Mouse (Mus musculus) liver, embryonic 12.5 days (tissue): ENCODE results near the gene Hemk1. TPM values are rescaled to one million over a fixed set of nuclear protein-coding genes. Genes with fewer than 3 reads are reported as not detected.
"Not testable (repeated sequence)": the region's sequence is repeated elsewhere in the genome, so short reads cannot be mapped to it uniquely, and the experiment has no call there.

Experiments
- ATAC-seq: fragments of 200-750 bp; cut with Nextera tagmentation; 2 replicates; pipeline ENCODE4 v1.8.0; 2017; ENCODE audit warnings: moderate number of reproducible peaks, mild to moderate bottlenecking, moderate library complexity
- H3K27ac ChIP-seq: fragments of 300-500 bp; sonication (generic); 2 replicates; pipeline ENCODE4 v1.5.1; 2016; ENCODE audit warnings: mild to moderate bottlenecking
- H3K27me3 ChIP-seq: fragments of 300-500 bp; sonication (generic); replicated peaks from 2 replicates; pipeline ENCODE4 v1.6.1; 2016; ENCODE audit warnings: mild to moderate bottlenecking, moderate library complexity
- H3K36me3 ChIP-seq: fragments of 300-500 bp; sonication (generic); 2 replicates; pipeline ENCODE4 v1.6.1; 2016; ENCODE audit warnings: mild to moderate bottlenecking, moderate library complexity
- H3K4me1 ChIP-seq: fragments of 300-500 bp; sonication (generic); 2 replicates; pipeline ENCODE4 v1.6.1; 2016
- H3K4me2 ChIP-seq: fragments of 300-500 bp; sonication (generic); 2 replicates; pipeline ENCODE4 v1.6.1; 2016; ENCODE audit warnings: mild to moderate bottlenecking, moderate library complexity
- H3K4me3 ChIP-seq: fragments of 300-500 bp; sonication (generic); 2 replicates; pipeline ENCODE4 v1.5.1; 2016; ENCODE audit warnings: mild to moderate bottlenecking, moderate library complexity
- H3K9ac ChIP-seq: fragments of 300-500 bp; sonication (generic); 2 replicates; pipeline ENCODE4 v1.6.1; 2016; ENCODE audit warnings: mild to moderate bottlenecking, moderate library complexity
- H3K9me3 ChIP-seq: fragments of 300-500 bp; sonication (generic); replicated peaks from 2 replicates; pipeline ENCODE4 v1.6.1; 2016; ENCODE audit warnings: mild to moderate bottlenecking, moderate library complexity
- WGBS: fragments of 180-500 bp; shearing (Covaris S2); methylation state at CpG from one replicate; pipeline ENCODE4 v1.1.7; 2016; ENCODE audit not compliant: insufficient replicate concordance; 5-methylcytosine and 5-hydroxymethylcytosine counted together
- polyA plus RNA-seq: library from polyadenylated mRNA; unstranded; fragments of >200 nt; fragmentation: Nextera tagmentation; extraction: Ambion mirVana; gene quantifications from 2 replicates; pipeline ENCODE4 v1.2.1, GENCODE M21; 2016

Hemk1 gene
- polyA plus RNA-seq, 1 experiment from 2014 or later, result 5.0 TPM

GRCm38 (mm10) chr9:107323558-107323957 lies 14.6 kb downstream of the Hemk1 start:
- ATAC-seq, result 0 out of 2 replicates have a peak, but pooled peaks have one; percentile 22
- 36% methylated on average over 6 of the region's 6 CpGs for WGBS

DNA sequence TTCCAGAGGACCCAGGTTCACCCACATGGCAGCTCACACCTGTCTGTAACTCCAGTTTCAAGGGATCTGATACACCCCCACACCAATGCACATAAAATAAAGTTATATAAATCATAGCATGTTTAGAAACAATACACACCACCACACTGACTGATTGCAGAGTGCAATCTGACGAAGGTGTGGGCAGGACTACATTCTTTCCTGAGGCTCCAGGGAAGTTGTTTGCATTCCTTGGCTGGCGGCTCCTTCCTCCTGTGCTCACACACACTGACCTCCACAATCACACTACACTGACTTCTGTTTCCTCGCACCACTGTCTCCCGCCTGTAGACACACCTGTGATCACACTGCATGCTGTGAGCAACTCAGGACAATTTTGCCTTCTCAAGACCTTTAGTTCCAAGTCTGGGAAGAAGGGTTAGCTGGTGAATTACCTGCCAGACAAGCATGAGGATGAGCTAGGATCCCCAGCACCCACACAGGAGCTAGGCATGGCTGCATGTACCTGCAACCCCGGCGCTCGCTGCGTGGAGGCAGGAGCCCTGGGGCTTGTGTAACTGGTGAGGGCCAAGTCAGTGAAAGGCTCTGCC lies 15.6 kb downstream of the Hemk1 start:
- Histone ChIP-seq H3K4me2 (no peak overlapping the region), H3K9me3 (no peaks in the 10 kb centered on the region), H3K27ac (no peak overlapping the region), H3K36me3 (no peaks in the 10 kb centered on the region), H3K27me3 (no peaks in the 10 kb centered on the region), H3K4me1 (peaks cover 12% of the 10 kb centered on the region; the same call in 1 of the 2 replicates), H3K4me3 (no peak overlapping the region), H3K9ac (no peak overlapping the region)
- WGBS, result 85% methylated on average over 8 of the region's 8 CpGs
- no peak for ATAC-seq

More at GRCm38 (mm10) chr9:107323558-107323957, 14.6 kb downstream of the Hemk1 start:
- no peak overlapping the region for H3K9ac ChIP-seq
- no peak overlapping the region for H3K27ac ChIP-seq
- no peaks in the 10 kb centered on the region for H3K9me3 ChIP-seq
- H3K4me1 ChIP-seq, result peaks cover 12% of the 10 kb centered on the region; the same call in 1 of the 2 replicates
- H3K27me3 ChIP-seq, result no peaks in the 10 kb centered on the region
- H3K4me2 ChIP-seq, result no peak overlapping the region
- H3K36me3 ChIP-seq, result 0 out of 2 replicates have a peak, but pooled peaks cover 3% of the 10 kb centered on the region
- H3K4me3 ChIP-seq, result no peak overlapping the region

DNA sequence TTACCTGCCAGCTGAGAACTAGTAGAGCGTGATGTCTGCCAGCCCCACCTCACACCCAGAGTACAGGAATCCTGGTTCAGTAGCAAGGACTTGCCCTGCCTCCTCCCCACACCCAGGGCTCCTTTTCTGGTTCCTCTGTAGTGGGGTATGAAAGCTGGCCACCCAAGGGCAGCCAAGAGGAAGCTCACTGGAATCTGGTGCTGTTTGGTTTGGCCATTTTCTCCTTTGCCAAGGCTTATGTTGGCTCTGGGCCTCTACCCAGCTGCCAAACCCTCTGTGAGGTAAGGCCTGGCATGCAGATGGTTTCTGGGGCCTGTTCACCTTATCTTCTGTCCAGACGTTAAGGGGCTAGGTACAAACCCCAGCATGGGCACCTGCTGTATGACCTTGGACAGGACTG lies 22.4 kb downstream of the Hemk1 start:
- 50% methylated on average over 2 of the region's 2 CpGs for WGBS

DNA sequence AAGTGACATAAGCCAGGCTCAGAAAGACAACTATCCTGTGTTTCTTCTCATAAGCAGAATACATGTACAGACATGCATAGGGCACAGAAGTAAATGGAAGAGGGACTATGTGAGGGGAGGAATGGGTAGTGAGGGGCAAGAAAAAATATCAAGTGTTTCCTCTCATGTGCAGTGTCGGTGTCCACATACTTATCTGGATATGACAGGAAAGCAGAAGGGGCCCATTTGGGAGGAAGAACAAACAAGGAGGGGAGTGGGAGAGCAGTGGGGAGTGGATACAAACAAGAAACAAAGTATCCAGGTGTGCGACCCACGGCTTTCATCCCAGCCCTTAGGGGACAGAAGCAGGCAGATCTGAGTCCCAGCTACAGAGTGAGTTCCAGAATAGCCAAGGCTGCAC lies 24.2 kb downstream of the Hemk1 start:
- 47% methylated on average over 3 of the region's 3 CpGs for WGBS
- no peak for ATAC-seq

More for the DNA sequence above, 22.4 kb downstream of the Hemk1 start:
- no peak overlapping the region for H3K4me3 ChIP-seq
- H3K27ac ChIP-seq, result no peak overlapping the region
- no peaks in the 10 kb centered on the region for H3K27me3 ChIP-seq
- H3K36me3 ChIP-seq, result no peaks in the 10 kb centered on the region
- peaks cover 38% of the 10 kb centered on the region for H3K4me1 ChIP-seq
- H3K9me3 ChIP-seq, result no peaks in the 10 kb centered on the region
- ATAC-seq, result no peak
- no peak overlapping the region for H3K4me2 ChIP-seq
- no peak overlapping the region for H3K9ac ChIP-seq

DNA sequence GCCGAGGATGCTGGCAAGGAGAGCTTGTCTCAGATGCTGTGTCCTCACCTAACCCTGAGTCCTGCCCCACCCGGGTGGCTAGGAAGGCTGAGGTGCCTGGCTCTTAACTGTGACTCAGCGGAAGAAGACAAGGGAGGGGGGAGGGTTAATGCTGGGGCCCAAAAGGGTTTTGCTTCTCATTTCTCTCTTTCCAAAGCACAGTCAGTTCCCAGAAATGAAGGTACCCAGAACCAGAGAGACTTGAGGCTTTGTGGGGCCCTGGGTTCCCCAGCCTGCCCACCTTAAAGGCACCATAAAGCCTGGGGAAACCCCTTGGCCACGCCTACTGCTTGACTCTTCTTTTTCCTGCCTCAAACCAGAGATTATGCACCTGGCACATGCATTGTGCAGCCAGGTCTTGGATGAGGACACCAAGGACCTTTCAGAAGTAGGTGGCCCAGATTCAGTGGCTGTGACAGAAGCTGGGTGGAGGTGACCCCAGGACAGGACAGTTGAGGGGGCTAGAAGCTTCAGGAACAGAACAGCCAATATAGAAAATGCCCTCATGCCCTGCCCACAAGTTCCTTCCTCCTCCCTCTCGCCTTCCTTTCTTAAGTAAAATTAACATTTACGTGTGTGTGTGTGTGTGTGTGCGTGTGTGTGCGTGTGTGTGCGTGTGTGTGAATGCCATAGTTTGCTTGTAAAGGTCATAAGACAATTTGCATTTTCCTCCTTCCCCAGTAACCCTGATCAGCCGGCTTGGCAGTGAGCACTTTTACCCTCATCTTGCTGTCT lies 25.2 kb downstream of the Hemk1 start:
- peak overlapping the region; percentile 79 for H3K27ac ChIP-seq
- no peaks in the 10 kb centered on the region for H3K36me3 ChIP-seq
- H3K27me3 ChIP-seq, result no peaks in the 10 kb centered on the region
- H3K4me3 ChIP-seq, result peak overlapping the region; percentile 16
- 0 out of 2 replicates have a peak overlapping the region, but pooled peaks have one; percentile 32 for H3K9ac ChIP-seq
- H3K4me2 ChIP-seq, result peak overlapping the region; percentile 61
- 22% methylated on average over 10 of the region's 10 CpGs for WGBS
- peaks cover 46% of the 10 kb centered on the region for H3K4me1 ChIP-seq
- no peaks in the 10 kb centered on the region for H3K9me3 ChIP-seq
- peak; percentile 88 for ATAC-seq

More for the DNA sequence above, 24.2 kb downstream of the Hemk1 start:
- no peak overlapping the region for H3K4me3 ChIP-seq
- H3K4me2 ChIP-seq, result 0 out of 2 replicates have a peak overlapping the region, but pooled peaks have one; percentile 2
- peaks cover 38% of the 10 kb centered on the region for H3K4me1 ChIP-seq
- H3K9ac ChIP-seq, result no peak overlapping the region
- no peaks in the 10 kb centered on the region for H3K27me3 ChIP-seq
- no peak overlapping the region for H3K27ac ChIP-seq
- H3K9me3 ChIP-seq, result no peaks in the 10 kb centered on the region
- no peaks in the 10 kb centered on the region for H3K36me3 ChIP-seq

- H3K9ac ChIP-seq, result no peak overlapping the region
- no peaks in the 10 kb centered on the region for H3K36me3 ChIP-seq
- WGBS, result 74% methylated on average over 5 of the region's 5 CpGs
- ATAC-seq, result no peak
- no peaks in the 10 kb centered on the region for H3K9me3 ChIP-seq
- H3K4me2 ChIP-seq, result no peak overlapping the region
- peaks cover 76% of the 10 kb centered on the region for H3K4me1 ChIP-seq
- H3K27ac ChIP-seq, result no peak overlapping the region
- no peaks in the 10 kb centered on the region for H3K27me3 ChIP-seq
- no peak overlapping the region for H3K4me3 ChIP-seq
These were observed 28.6 kb downstream of the Hemk1 start for GRCm38 (mm10) chr9:107309600-107309999.

DNA sequence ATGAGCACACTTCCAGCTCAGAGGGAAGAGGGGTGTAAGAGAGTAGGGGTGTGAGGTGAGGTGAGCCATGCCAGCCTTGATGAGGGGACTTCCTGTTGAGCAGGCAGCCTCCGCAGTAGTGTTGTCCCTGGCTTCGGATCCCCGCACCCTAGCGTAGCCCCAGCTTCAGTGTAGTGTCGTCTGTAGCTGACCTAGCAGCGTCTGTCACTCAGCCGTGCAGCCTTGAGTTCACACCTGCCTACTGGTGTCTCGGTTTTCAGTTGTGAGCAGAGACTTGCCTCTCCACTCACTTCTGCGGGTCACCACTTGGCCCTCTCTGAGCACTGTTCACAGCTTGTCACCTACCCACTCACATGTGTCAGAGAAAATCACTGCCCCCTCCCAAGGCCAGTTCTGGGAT lies 29.0 kb downstream of the Hemk1 start:
- Histone ChIP-seq H3K4me2 (no peak overlapping the region), H3K4me1 (peaks cover 78% of the 10 kb centered on the region), H3K4me3 (no peak overlapping the region), H3K27me3 (no peaks in the 10 kb centered on the region), H3K27ac (no peak overlapping the region), H3K9ac (no peak overlapping the region), H3K36me3 (no peaks in the 10 kb centered on the region), H3K9me3 (no peaks in the 10 kb centered on the region)
- WGBS, result 82% methylated on average over 9 of the region's 9 CpGs
- no peak for ATAC-seq

GRCm38 (mm10) chr9:107308346-107309000 lies 29.7 kb downstream of the Hemk1 start:
- no peak for ATAC-seq
- Histone ChIP-seq H3K9me3 (no peaks in the 10 kb centered on the region), H3K27me3 (no peaks in the 10 kb centered on the region), H3K27ac (peak overlapping the region; percentile 79; the same call in 1 of the 2 replicates), H3K4me3 (no peak overlapping the region), H3K4me1 (peaks cover 78% of the 10 kb centered on the region), H3K4me2 (peak overlapping the region; percentile 58; the same call in 1 of the 2 replicates), H3K36me3 (peaks cover 3% of the 10 kb centered on the region; the same call in 1 of the 2 replicates), H3K9ac (peak overlapping the region; percentile 55; the same call in 1 of the 2 replicates)
- WGBS, result 83% methylated on average over 9 of the region's 9 CpGs

DNA sequence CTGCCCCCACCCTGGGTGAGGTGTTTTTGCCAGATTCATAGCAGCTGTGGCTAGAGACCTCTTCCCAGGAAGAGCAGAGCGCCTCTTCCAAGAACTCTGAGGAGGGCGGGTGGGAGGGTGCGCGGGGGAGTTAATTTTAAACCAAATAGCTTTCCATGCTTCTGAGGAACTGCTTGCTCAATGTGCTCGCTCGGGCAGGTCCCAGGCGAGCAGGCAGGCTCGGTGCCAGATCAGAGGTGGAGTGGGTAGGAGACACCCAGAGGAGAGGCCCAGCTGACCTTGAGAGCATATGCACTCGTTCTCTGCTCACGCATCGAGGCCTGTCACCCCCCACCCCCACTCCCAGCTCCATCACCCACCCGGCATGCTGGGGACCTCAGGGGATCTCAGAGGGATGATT lies 30.3 kb downstream of the Hemk1 start:
- Histone ChIP-seq H3K27ac (peak overlapping the region; percentile 79), H3K27me3 (no peaks in the 10 kb centered on the region), H3K9ac (peak overlapping the region; percentile 55), H3K4me2 (peak overlapping the region; percentile 58), H3K4me1 (peaks cover 78% of the 10 kb centered on the region), H3K36me3 (peaks cover 8% of the 10 kb centered on the region; the same call in 1 of the 2 replicates), H3K4me3 (0 out of 2 replicates have a peak overlapping the region, but pooled peaks have one; percentile 6), H3K9me3 (no peaks in the 10 kb centered on the region)
- 52% methylated on average over 12 of the region's 12 CpGs for WGBS
- no peak for ATAC-seq

- Histone ChIP-seq H3K9me3 (no peaks in the 10 kb centered on the region), H3K4me2 (peak overlapping the region; percentile 58), H3K27ac (peak overlapping the region; percentile 79), H3K36me3 (peaks cover 14% of the 10 kb centered on the region), H3K9ac (peak overlapping the region; percentile 55), H3K4me3 (0 out of 2 replicates have a peak overlapping the region, but pooled peaks have one; percentile 6), H3K4me1 (peaks cover 78% of the 10 kb centered on the region), H3K27me3 (no peaks in the 10 kb centered on the region)
- peak; percentile 89 for ATAC-seq
- 35% methylated on average over 11 of the region's 11 CpGs for WGBS
These were observed 30.9 kb downstream of the Hemk1 start for GRCm38 (mm10) chr9:107307099-107307872.

DNA sequence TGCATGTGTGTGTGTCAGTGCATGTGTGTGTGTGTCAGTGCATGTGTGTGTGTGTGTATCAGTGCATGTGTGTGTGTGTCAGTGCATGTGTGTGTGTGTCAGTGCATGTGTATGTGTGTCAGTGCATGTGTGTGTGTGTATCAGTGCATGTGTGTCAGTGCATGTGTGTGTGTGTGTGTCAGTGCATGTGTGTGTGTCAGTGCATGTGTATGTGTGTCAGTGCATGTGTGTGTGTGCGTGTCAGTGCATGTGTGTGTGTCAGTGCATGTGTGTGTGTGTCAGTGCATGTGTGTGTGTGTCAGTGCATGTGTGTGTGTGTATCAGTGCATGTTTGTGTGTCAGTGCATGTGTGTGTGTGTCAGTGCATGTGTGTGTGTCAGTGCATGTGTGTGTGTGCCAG lies 31.5 kb downstream of the Hemk1 start:
- H3K4me1 ChIP-seq, result peaks cover 78% of the 10 kb centered on the region
- 92% methylated on average over 1 of the region's 1 CpGs for WGBS
- H3K4me3 ChIP-seq, ATAC-seq, H3K4me2 ChIP-seq, H3K9me3 ChIP-seq, H3K27me3 ChIP-seq: not testable (repeated sequence)
- peaks cover 20% of the 10 kb centered on the region for H3K36me3 ChIP-seq
- H3K9ac ChIP-seq, result peak overlapping the region; percentile 55; the same call in 1 of the 2 replicates
- H3K27ac ChIP-seq, result peak overlapping the region; percentile 79
